Mouse (Mus musculus): ENCODE measurements at regions not wholly inside any gene's neighbourhood (a gene's known extent, or its start where the extent isn't known, plus 50 kb on each side); places are given as distances from the start of the nearest gene placed in this dataset.
"Not testable (repeated sequence)": the region's sequence is repeated elsewhere in the genome, so short reads cannot be mapped to it uniquely, and the experiment has no call there.

- ATAC-seq: no peak
Observed at GRCm38 (mm10) chr6:144940871-144941380, 135.1 kb downstream of the Bcat1 start.

GRCm38 (mm10) chr6:144938613-144939236, 137.3 kb downstream of the Bcat1 start:
- no peak for ATAC-seq

- ATAC-seq: no peak
Observed at GRCm38 (mm10) chr6:144937211-144937610, 138.8 kb downstream of the Bcat1 start.

- ATAC-seq: no peak
Observed at GRCm38 (mm10) chr6:144933722-144934235, 142.2 kb downstream of the Bcat1 start.

- ATAC-seq: no peak
Observed at GRCm38 (mm10) chr6:144932402-144932801, 143.6 kb downstream of the Bcat1 start.

GRCm38 (mm10) chr6:144929959-144930358, 146.0 kb downstream of the Bcat1 start:
- ATAC-seq: no peak

- no peak for ATAC-seq
Observed at GRCm38 (mm10) chr6:144929262-144929855, 146.6 kb downstream of the Bcat1 start.

- ATAC-seq: peak; percentile 19
Observed at GRCm38 (mm10) chr6:144927599-144927998, 145.8 kb upstream of the Sox5 start.

GRCm38 (mm10) chr6:144922762-144923161, 141.0 kb upstream of the Sox5 start:
- ATAC-seq: no peak

- ATAC-seq: peak; percentile 83
Observed at GRCm38 (mm10) chr6:144919750-144920149, 138.0 kb upstream of the Sox5 start.

- no peak for ATAC-seq
Observed at GRCm38 (mm10) chr6:144917128-144917527, 135.4 kb upstream of the Sox5 start.

- no peak for ATAC-seq
Observed at GRCm38 (mm10) chr6:144911781-144912180, 130.0 kb upstream of the Sox5 start.

GRCm38 (mm10) chr6:144910392-144910791, 128.6 kb upstream of the Sox5 start:
- ATAC-seq: no peak

GRCm38 (mm10) chr6:144908646-144909045, 126.9 kb upstream of the Sox5 start:
- no peak for ATAC-seq

GRCm38 (mm10) chr6:144903156-144903555, 121.4 kb upstream of the Sox5 start:
- peak; percentile 65 for ATAC-seq

- ATAC-seq: peak; percentile 91
Observed at GRCm38 (mm10) chr6:144902267-144902995, 120.7 kb upstream of the Sox5 start.

GRCm38 (mm10) chr6:144901825-144902224, 120.0 kb upstream of the Sox5 start:
- peak; percentile 32 for ATAC-seq

- ATAC-seq: not testable (repeated sequence)
Observed at GRCm38 (mm10) chr6:144900858-144901257, 119.1 kb upstream of the Sox5 start.

GRCm38 (mm10) chr6:144897526-144897925, 115.7 kb upstream of the Sox5 start:
- ATAC-seq: no peak

- no peak for ATAC-seq
Observed at GRCm38 (mm10) chr6:144890914-144891313, 109.1 kb upstream of the Sox5 start.

GRCm38 (mm10) chr6:144890166-144890565, 108.4 kb upstream of the Sox5 start:
- no peak for ATAC-seq

- no peak for ATAC-seq
Observed at GRCm38 (mm10) chr6:144883117-144883516, 101.3 kb upstream of the Sox5 start.

- ATAC-seq: no peak
Observed at GRCm38 (mm10) chr6:144880098-144880497, 98.3 kb upstream of the Sox5 start.
